Comparison of ENCODE assay signal across 8 mouse cellular contexts in the genomic region with DNA sequence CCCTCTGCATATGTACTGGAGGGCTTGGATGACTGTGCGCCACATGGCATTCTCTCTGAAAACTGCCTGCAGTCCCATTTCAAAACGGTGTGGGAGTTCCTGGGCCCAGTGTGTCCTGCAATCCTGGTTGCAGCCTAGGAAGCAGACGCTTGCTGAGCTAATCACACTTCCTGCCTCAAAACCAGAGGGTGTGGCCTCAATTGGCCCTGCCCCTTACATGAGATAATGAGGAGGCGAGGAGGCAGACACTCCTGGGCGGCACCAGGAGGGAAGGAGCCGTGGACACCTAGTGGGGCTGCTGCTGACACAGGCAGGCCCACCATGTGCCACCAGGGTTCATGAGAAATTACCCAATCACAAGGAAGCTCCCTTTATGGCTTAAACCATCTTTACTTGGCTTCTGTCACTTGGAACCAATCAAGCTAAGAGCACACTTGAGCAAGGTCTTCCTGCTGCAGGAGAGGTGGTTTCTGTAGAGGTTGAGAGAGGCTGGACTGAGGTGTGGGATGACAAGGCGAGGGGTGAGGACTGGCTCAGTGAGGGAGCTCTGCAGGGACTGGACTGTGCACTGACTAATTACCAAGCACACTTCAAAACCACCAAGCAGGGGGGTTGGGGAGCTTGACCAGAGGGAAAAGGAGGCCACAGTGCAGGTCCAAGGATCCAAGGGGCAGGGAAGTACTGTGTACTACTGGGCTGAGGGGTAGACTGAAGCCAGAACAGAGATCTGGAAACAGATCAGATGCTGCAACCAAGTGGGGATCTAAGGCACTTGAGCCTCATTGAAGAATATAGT.
DNase-seq lines count a peak whose midpoint lies in the region; ATAC-seq and TF ChIP-seq lines count a peak whose summit lies in the region.
"Had no signal": no experiment of that assay in that cellular context is flagged by ENCODE, and none has a peak within 500 bp of the region (broad histone marks: within the 10 kb centered on the region; RNA-seq: fewer than 3 reads in every experiment).

No protein-coding gene starts in this region.

- WGBS in midbrain, embryonic 10.5 days: 40% methylated on average over 7 of the region's 7 CpGs
- WGBS in midbrain, postnatal 0 days: 57% methylated on average over 7 of the region's 7 CpGs
- 56% methylated on average over 7 of the region's 7 CpGs for WGBS in intestine, embryonic 16.5 days
- WGBS in midbrain, embryonic 16.5 days: 42% methylated on average over 7 of the region's 7 CpGs

- H3K36me3 ChIP-seq in midbrain, embryonic 10.5 days: no peaks in the 10 kb centered on the region
- no peaks in the 10 kb centered on the region for H3K36me3 ChIP-seq in midbrain, postnatal 0 days (ENCODE audit: insufficient read depth, low read length)
- no peaks in the 10 kb centered on the region for H3K36me3 ChIP-seq in intestine, embryonic 16.5 days (ENCODE audit: control insufficient read depth, insufficient read depth, low read length)
- no peaks in the 10 kb centered on the region for H3K36me3 ChIP-seq in midbrain, embryonic 16.5 days (ENCODE audit: control insufficient read depth, insufficient read depth, low read length)

- H3K4me1 ChIP-seq in midbrain, embryonic 10.5 days: peaks cover 55% of the 10 kb centered on the region
- H3K4me1 ChIP-seq in midbrain, postnatal 0 days (ENCODE audit: insufficient read depth, low read length): peaks cover 7% of the 10 kb centered on the region
- 0 out of 2 replicates have a peak, but pooled peaks cover 3% of the 10 kb centered on the region for H3K4me1 ChIP-seq in intestine, embryonic 16.5 days (ENCODE audit: control insufficient read depth, insufficient read depth, low read length)
- peaks cover 17% of the 10 kb centered on the region for H3K4me1 ChIP-seq in midbrain, embryonic 16.5 days (ENCODE audit: control insufficient read depth, insufficient read depth, low read length)

- no peak overlapping the region for H3K9ac ChIP-seq in midbrain, postnatal 0 days (replicated peaks; ENCODE audit: low read length, poor library complexity, severe bottlenecking)
- no peak overlapping the region for H3K9ac ChIP-seq in intestine, embryonic 16.5 days (ENCODE audit: low read depth, low read length)
- no peak overlapping the region for H3K9ac ChIP-seq in midbrain, embryonic 16.5 days (ENCODE audit: low read depth, low read length)

- H3K27me3 ChIP-seq in midbrain, embryonic 10.5 days (ENCODE audit: low read depth, poor library complexity, severe bottlenecking): no peaks in the 10 kb centered on the region
- H3K27me3 ChIP-seq in midbrain, postnatal 0 days (ENCODE audit: insufficient read depth, low read length): no peaks in the 10 kb centered on the region
- H3K27me3 ChIP-seq in intestine, embryonic 16.5 days (replicated peaks; ENCODE audit: control insufficient read depth, insufficient read depth, low read length): no peaks in the 10 kb centered on the region
- no peaks in the 10 kb centered on the region for H3K27me3 ChIP-seq in midbrain, embryonic 16.5 days (ENCODE audit: control insufficient read depth, insufficient read depth, low read depth, low read length)

- peak overlapping the region; percentile 82 for H3K27ac ChIP-seq in midbrain, embryonic 10.5 days (replicated peaks)
- H3K27ac ChIP-seq in midbrain, postnatal 0 days (ENCODE audit: low read depth, low read length): no peak overlapping the region
- H3K27ac ChIP-seq in intestine, embryonic 16.5 days (ENCODE audit: low read length): no peak overlapping the region
- peak overlapping the region; percentile 15; the same call in 1 of the 2 replicates for H3K27ac ChIP-seq in midbrain, embryonic 16.5 days (ENCODE audit: low read length)

- no peak overlapping the region for H3K4me2 ChIP-seq in midbrain, postnatal 0 days (ENCODE audit: low read depth, low read length, poor library complexity, severe bottlenecking)
- no peak overlapping the region for H3K4me2 ChIP-seq in intestine, embryonic 16.5 days (ENCODE audit: low read depth, low read length)
- H3K4me2 ChIP-seq in midbrain, embryonic 16.5 days (ENCODE audit: low read length): no peak overlapping the region

- TF ChIP-seq CTCF in midbrain, postnatal 0 days (IDR thresholded peaks at IDR 0.05): no peak

- no peak overlapping the region for H3K4me3 ChIP-seq in midbrain, embryonic 10.5 days
- H3K4me3 ChIP-seq in midbrain, postnatal 0 days (ENCODE audit: low read depth, low read length): no peak overlapping the region
- H3K4me3 ChIP-seq in intestine, embryonic 16.5 days (ENCODE audit: low read length): no peak overlapping the region
- H3K4me3 ChIP-seq in midbrain, embryonic 16.5 days (ENCODE audit: low read depth, low read length): no peak overlapping the region
- H3K4me3 ChIP-seq: myocyte had no signal

- no peak for ATAC-seq in midbrain, postnatal 0 days (ENCODE audit: low FRiP score)
- ATAC-seq in common myeloid progenitor, adult 5-6 weeks (replicated peaks; ENCODE audit: low read depth, poor library complexity, severe bottlenecking): peak; percentile 90
- ATAC-seq in intestine, embryonic 16.5 days: peak; percentile 52
- no peak for ATAC-seq in midbrain, embryonic 16.5 days

- DNase-seq in midbrain, embryonic 10.5 days (ENCODE audit: low spot score): peak; percentile 45
- DNase-seq in midbrain, postnatal 0 days (ENCODE audit: low spot score): no peak
- no peak for DNase-seq in layer of hippocampus, postnatal 25 days (ENCODE audit: extremely low spot score in 1 of 2, low spot score in 1 of 2)
- no peak for DNase-seq in ovary, adult 18-20 months (ENCODE audit: low spot score)

- H3K9me3 ChIP-seq in midbrain, embryonic 10.5 days (replicated peaks): no peaks in the 10 kb centered on the region
- H3K9me3 ChIP-seq in midbrain, postnatal 0 days (ENCODE audit: low read length): no peaks in the 10 kb centered on the region
- H3K9me3 ChIP-seq in intestine, embryonic 16.5 days (ENCODE audit: control insufficient read depth, low read length): no peaks in the 10 kb centered on the region
- H3K9me3 ChIP-seq in midbrain, embryonic 16.5 days (replicated peaks; ENCODE audit: control insufficient read depth, low read length, poor library complexity, severe bottlenecking): no peaks in the 10 kb centered on the region

Comparison
In these comparisons a context has a peak if more than half of its experiments do, and no peak if none do; other contexts are left out.
1. H3K27ac ChIP-seq: peak in midbrain, embryonic 10.5 days (single experiment) and midbrain, embryonic 16.5 days (single experiment); none in midbrain, postnatal 0 days (single experiment) and intestine, embryonic 16.5 days (single experiment).
2. ATAC-seq: peak in common myeloid progenitor, adult 5-6 weeks (single experiment) and intestine, embryonic 16.5 days (single experiment); none in midbrain, postnatal 0 days (single experiment) and midbrain, embryonic 16.5 days (single experiment).